Mouse (Mus musculus) cerebellum, postnatal 25 days (tissue): ENCODE results near the gene Psmd12.
A peak's percentile ranks its signal among the peaks of the same experiment; 100 is the strongest.

ENCODE experiments used
- DNase-seq, 2 experiments: peaks; one replicate each; pipeline ENCODE4 v3.0.0; 2021; ENCODE audit warnings: mixed read lengths in 2 of 2

Gene Psmd12

GRCm38 (mm10) chr11:107511954-107512353, 32.7 kb downstream of the Psmd12 start:
- DNase-seq: peak; percentile 61 to 79

DNA sequence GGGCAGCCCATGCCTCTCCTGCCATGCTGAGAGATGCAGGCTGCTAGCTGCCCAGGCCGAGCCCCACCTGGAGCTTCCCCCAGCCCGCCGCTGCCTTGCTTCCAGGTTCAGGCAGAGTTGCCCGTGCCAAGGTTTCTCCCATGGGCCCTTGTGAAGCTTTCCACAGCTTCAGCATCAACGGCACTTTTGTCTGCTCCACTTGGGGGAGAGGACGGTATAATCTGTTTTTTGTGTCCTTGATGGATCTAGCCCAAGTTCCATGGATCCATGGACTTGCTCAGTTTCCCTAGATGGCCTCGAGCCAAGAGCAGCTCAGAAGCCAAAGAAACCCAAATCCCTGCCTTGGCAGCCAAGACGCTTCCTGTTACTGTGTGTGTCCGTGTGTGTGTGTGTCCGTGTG, 33.8 kb downstream of the Psmd12 start:
- peak; percentile 29 to 35 for DNase-seq

GRCm38 (mm10) chr11:107516387-107516786, 37.1 kb downstream of the Psmd12 start:
- DNase-seq: no peak

DNA sequence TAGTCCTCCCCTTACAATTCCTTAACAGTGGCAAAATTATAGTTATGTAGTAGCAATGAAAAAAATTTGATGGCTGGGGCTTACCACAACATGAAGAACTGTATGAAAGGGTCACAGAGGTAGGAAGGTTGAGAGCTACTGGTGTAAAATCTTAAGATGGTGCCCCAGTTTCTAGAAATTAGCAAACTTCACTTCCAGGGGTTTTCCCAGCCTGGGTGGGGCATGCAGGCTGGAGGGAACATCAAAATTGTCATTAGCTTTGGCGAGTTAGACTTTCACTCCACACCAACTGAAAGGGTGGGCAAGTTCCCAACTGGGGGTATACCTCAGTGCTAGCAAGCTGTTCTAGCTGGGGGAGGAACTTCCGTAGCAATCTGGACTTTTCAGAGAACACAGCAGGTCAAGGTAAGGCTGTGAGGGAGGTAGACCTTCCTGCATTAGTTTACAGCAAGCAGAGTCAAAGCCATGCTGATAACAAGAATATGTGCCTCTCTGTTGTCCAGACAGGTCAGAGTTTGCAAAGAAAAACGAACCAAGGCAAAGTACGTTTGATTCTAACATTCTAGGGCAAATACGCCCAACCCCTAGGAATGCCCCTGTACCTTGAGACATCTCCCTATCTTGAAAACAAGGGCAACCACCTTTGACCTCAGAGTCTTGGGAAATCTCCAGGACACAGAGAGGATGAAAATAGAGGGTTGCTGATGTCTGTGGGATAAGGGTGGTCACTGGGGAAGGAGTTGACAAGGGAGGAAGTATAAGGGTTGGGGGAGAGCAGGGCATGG, 39.6 kb downstream of the Psmd12 start:
- DNase-seq: no peak

- DNase-seq: no peak
Observed at GRCm38 (mm10) chr11:107521153-107521552, 41.9 kb downstream of the Psmd12 start.

- no peak for DNase-seq
Observed at GRCm38 (mm10) chr11:107524966-107525365, 45.7 kb downstream of the Psmd12 start.

DNA sequence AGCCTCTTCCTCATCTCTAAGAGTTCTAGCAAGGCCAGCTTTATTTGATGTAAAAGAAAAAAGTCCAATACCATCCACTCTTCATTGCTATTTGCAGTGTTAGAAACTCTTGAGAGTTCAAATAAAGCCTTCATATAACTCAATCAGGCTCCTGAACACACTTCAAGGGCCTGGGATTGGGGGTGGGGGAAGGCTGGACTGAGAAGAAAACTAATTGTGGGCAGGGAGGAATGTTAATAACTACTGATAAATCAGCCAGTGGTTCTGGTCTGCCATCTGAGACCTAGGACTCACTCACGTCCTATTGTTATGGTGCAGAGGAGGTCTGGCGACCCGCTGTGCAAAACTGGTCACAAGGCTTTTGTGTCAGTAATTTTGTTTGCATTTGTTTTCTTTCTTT, 48.3 kb downstream of the Psmd12 start:
- no peak for DNase-seq

DNA sequence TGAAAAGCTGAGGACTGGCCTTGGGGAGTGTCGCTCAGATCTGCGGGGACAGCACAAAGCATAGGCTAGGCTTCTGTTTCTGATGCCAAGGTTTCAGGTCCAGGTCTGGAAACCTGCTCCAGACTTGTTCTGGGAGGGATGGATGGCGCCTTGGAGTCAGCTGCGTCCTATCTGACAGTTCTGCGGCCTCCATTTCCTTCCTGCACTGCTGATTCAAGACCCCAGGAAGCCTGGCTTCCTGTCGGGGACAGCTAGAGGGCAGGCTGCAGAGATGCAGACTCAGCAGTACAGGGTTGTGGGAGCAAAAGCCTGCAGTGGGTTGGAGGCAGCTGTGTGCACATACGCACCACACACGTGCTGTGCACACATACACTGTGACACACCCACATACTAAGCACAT, 50.0 kb downstream of the Psmd12 start:
- no peak for DNase-seq

- no peak for DNase-seq
Observed at GRCm38 (mm10) chr11:107531445-107531844, 52.2 kb downstream of the Psmd12 start.

- DNase-seq: no peak
Observed at GRCm38 (mm10) chr11:107532271-107532670, 53.0 kb downstream of the Psmd12 start.

GRCm38 (mm10) chr11:107538994-107539393, 59.7 kb downstream of the Psmd12 start:
- DNase-seq: no peak

- no peak for DNase-seq
Observed at GRCm38 (mm10) chr11:107540339-107540738, 61.1 kb downstream of the Psmd12 start.

DNA sequence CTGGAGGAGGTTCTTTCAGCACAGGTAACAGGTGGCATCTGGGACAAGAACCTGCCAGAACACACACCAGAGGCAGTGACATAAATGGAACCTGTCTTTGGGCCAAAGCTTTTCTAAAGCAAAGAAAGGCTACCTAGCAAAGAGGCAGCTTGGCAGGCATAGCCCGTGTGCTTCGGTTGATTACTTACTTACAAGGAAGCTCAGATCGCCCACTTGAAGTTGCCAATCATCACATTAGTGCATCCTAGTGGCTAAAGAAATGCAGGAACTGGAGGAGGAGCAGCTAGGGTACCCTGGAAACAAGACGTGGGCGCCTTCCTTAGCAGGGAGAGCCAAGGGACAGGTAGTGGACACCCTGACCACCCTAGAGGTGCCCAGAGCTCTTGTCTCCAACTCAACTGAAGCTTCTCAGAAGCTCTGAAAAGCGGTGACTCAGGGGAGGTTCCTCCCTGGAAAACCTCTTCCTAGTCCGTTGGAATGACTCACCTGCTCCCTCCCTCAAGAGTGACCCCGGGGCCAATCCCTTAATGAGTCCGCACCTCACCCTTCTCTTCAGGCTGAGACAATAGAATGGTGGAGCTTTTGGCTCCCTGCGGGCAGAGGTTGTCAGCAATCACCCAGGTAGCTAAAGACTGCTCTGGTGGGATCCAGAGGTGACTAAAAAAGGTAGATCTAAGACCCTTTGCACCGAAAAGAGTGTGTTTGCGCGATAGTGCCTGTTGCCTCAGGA, 66.6 kb downstream of the Psmd12 start:
- DNase-seq: no peak

DNA sequence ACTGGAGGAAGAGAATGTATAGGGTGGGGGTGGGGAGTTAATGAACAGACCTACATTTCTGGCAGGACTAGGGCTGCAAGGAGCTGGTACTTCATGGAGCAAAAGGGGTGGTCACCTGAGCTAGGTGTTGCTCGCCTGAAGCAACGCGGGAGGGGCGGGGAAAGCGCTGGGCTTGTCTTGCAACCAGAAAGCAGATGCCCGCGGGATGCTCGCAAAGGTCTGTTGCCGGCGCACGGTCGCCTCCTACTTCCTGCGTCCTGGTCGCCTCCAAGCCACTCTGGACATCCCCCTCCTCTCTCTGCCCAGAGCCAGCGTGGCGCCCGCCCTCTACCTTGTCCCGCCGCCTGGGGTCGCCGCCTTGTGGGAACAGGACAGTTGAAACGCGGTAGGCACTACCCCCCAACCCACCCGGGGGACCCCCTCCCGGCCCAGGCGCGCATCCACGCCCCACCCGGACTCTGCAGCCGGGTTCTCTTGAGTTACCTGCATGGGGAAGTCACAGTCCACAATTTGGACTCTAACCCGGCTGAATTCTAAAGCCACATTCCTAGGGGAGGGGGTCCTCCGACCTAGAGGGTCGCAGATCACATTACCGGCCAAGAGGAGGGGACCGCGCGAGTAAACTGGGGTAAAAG, 67.5 kb downstream of the Psmd12 start:
- DNase-seq: peak; percentile 57 to 71

GRCm38 (mm10) chr11:107547351-107548203, 68.3 kb downstream of the Psmd12 start, which contains the start of gene Helz:
TSS of gene Helz (plus strand) at chr11:107547930.
- peak; percentile 70 to 75 for DNase-seq

DNA sequence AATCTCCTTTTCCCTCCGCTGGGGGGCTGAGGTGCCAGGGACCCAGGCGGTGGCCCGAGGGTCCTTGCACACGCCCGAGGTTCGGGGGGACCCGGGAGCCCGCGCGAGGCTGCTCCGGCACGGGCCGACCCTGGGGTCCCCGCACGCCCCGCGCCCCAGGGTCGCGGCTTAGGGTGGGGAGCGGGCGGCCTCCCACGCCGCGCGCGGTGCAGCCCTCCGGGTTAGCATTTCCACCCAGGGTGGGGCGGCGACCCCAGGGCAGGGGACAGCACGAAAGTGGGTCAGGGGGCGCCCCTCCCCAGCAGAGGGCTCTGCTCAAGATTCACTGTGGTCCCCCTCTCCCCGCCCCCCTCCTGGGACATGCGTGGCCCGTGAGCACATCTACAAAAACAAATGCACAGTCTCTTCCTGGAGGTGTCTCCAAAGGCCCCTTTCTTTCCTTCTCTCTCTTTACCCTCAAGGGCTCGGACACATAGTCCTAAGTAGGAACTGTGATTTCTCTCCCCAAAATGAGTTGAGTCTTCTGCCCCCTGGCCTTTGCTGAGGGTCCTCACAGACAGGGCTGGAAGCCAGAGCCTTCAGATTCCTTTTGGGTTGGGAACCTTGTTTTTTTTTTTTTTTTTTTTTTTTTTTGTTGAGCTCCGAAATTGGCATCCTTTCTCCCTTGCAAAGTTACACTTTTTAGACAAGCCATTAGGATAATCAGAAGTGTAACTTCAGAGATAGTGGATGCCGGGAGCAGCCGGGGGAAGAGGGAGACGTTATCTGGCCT, 69.1 kb downstream of the Psmd12 start:
- peak in 1 of 2 experiments; percentile 46 for DNase-seq
